Mouse (Mus musculus): ENCODE data around the gene Esyt2. TPM values are rescaled to one million over a fixed set of nuclear protein-coding genes. Genes with fewer than 3 reads are reported as not detected.

Esyt2 gene
- 15.8 and 17.2 TPM in 2 replicates for polyA plus RNA-seq (2012; rRNA removed)

GRCm38 (mm10) chr12:116280653-116281364 is at the start of gene Esyt2:
Gene Esyt2, plus strand, starts transcription at chr12:116281196.
- Histone ChIP-seq H3K4me3 (ENCODE audit: insufficient read depth, low read length) (peak within 1 kb of the TSS; percentile 90), H3K4me1 (ENCODE audit: control insufficient read depth, insufficient read depth, low read length) (no peaks in the 10 kb centered on the region), H3K27ac (ENCODE audit: insufficient read depth, low read length) (peak within 1 kb of the TSS; percentile 94)
- TF ChIP-seq POLR2A (IDR thresholded peaks at IDR 0.05; ENCODE audit: extremely low read depth, insufficient read depth, low read length) (peak; percentile 63), CTCF (IDR thresholded peaks at IDR 0.05; ENCODE audit: extremely low read depth, insufficient read depth, low read length) (no peak)

- peaks cover 3% of the 10 kb centered on the region; the same call in 1 of the 2 replicates for H3K4me1 ChIP-seq (ENCODE audit: control insufficient read depth, insufficient read depth, low read length)
- TF ChIP-seq POLR2A (IDR thresholded peaks at IDR 0.05; ENCODE audit: extremely low read depth, insufficient read depth, low read length) = no peak
- TF ChIP-seq CTCF (IDR thresholded peaks at IDR 0.05; ENCODE audit: extremely low read depth, insufficient read depth, low read length) = no peak
- H3K27ac ChIP-seq (ENCODE audit: insufficient read depth, low read length) = no peak overlapping the region
- no peak overlapping the region for H3K4me3 ChIP-seq (ENCODE audit: insufficient read depth, low read length)
These were observed 49.4 kb upstream of the Esyt2 start for GRCm38 (mm10) chr12:116231612-116232011.

- Histone ChIP-seq H3K4me1 (ENCODE audit: control insufficient read depth, insufficient read depth, low read length) (peaks cover 3% of the 10 kb centered on the region; the same call in 1 of the 2 replicates), H3K4me3 (ENCODE audit: insufficient read depth, low read length) (no peak overlapping the region), H3K27ac (ENCODE audit: insufficient read depth, low read length) (no peak overlapping the region)
- TF ChIP-seq CTCF (IDR thresholded peaks at IDR 0.05; ENCODE audit: extremely low read depth, insufficient read depth, low read length) (no peak), POLR2A (IDR thresholded peaks at IDR 0.05; ENCODE audit: extremely low read depth, insufficient read depth, low read length) (no peak)
These were observed 48.9 kb upstream of the Esyt2 start for GRCm38 (mm10) chr12:116232061-116232460.

- Histone ChIP-seq H3K27ac (ENCODE audit: insufficient read depth, low read length) (no peak overlapping the region), H3K4me1 (ENCODE audit: control insufficient read depth, insufficient read depth, low read length) (peaks cover 3% of the 10 kb centered on the region; the same call in 1 of the 2 replicates), H3K4me3 (ENCODE audit: insufficient read depth, low read length) (no peak overlapping the region)
- TF ChIP-seq POLR2A (IDR thresholded peaks at IDR 0.05; ENCODE audit: extremely low read depth, insufficient read depth, low read length) (no peak), CTCF (IDR thresholded peaks at IDR 0.05; ENCODE audit: extremely low read depth, insufficient read depth, low read length) (no peak)
These were observed 45.6 kb upstream of the Esyt2 start for GRCm38 (mm10) chr12:116235356-116235755.

- H3K27ac ChIP-seq (ENCODE audit: insufficient read depth, low read length) = no peak overlapping the region
- no peak overlapping the region for H3K4me3 ChIP-seq (ENCODE audit: insufficient read depth, low read length)
- TF ChIP-seq CTCF (IDR thresholded peaks at IDR 0.05; ENCODE audit: extremely low read depth, insufficient read depth, low read length) = no peak
- no peak for TF ChIP-seq POLR2A (IDR thresholded peaks at IDR 0.05; ENCODE audit: extremely low read depth, insufficient read depth, low read length)
- H3K4me1 ChIP-seq (ENCODE audit: control insufficient read depth, insufficient read depth, low read length) = peaks cover 3% of the 10 kb centered on the region; the same call in 1 of the 2 replicates
These were observed 44.3 kb upstream of the Esyt2 start for GRCm38 (mm10) chr12:116236658-116237057.

DNA sequence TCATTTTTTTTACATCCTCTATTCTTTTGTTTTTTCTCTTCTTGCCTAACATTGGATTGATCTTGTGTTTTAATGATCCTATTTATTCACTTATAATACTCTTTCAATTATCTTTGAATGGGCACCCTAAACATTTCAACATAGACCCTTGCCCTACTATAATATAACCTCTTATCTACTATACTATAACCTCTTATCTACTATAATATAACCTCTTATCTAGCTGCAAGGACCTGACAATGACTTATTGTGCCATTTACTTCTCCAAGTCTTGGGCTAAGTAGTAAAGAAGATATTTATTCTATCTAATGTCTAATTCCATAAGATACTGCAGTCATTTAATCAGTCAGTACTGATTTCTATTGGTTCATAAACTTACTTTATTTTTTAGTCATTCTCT is 42.6 kb upstream of the Esyt2 start:
- Histone ChIP-seq H3K27ac (ENCODE audit: insufficient read depth, low read length) (no peak overlapping the region), H3K4me1 (ENCODE audit: control insufficient read depth, insufficient read depth, low read length) (peaks cover 3% of the 10 kb centered on the region; the same call in 1 of the 2 replicates), H3K4me3 (ENCODE audit: insufficient read depth, low read length) (no peak overlapping the region)
- TF ChIP-seq POLR2A (IDR thresholded peaks at IDR 0.05; ENCODE audit: extremely low read depth, insufficient read depth, low read length) (no peak), CTCF (IDR thresholded peaks at IDR 0.05; ENCODE audit: extremely low read depth, insufficient read depth, low read length) (no peak)

GRCm38 (mm10) chr12:116238803-116239202 is 42.2 kb upstream of the Esyt2 start:
- Histone ChIP-seq H3K4me1 (ENCODE audit: control insufficient read depth, insufficient read depth, low read length) (peaks cover 2% of the 10 kb centered on the region; the same call in 1 of the 2 replicates), H3K4me3 (ENCODE audit: insufficient read depth, low read length) (no peak overlapping the region), H3K27ac (ENCODE audit: insufficient read depth, low read length) (no peak overlapping the region)
- TF ChIP-seq POLR2A (IDR thresholded peaks at IDR 0.05; ENCODE audit: extremely low read depth, insufficient read depth, low read length) (no peak), CTCF (IDR thresholded peaks at IDR 0.05; ENCODE audit: extremely low read depth, insufficient read depth, low read length) (no peak)

GRCm38 (mm10) chr12:116244601-116245000 is 36.4 kb upstream of the Esyt2 start:
- Histone ChIP-seq H3K4me3 (ENCODE audit: insufficient read depth, low read length) (no peak overlapping the region), H3K27ac (ENCODE audit: insufficient read depth, low read length) (no peak overlapping the region)

DNA sequence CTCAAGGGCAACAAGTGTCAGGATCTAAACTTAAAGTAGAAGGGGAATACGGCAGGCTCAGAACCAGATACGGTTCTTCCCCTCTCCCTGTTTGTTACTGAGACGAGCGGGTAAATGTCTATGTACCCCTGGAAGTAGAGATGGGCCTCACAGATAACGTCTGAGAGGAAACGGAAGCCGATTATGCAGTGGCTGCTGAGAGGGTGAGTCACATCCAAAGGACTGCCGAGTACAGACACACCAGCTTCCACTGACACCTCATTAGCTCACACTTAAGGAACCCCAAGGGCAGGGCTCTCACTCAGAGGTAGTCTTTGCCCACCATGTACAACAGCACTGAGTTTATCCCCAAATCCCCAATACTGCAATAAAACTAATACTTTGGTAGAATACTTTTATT is 26.3 kb upstream of the Esyt2 start:
- H3K4me3 ChIP-seq (ENCODE audit: insufficient read depth, low read length) = no peak overlapping the region
- TF ChIP-seq CTCF (IDR thresholded peaks at IDR 0.05; ENCODE audit: extremely low read depth, insufficient read depth, low read length) = no peak
- no peak for TF ChIP-seq POLR2A (IDR thresholded peaks at IDR 0.05; ENCODE audit: extremely low read depth, insufficient read depth, low read length)
- H3K4me1 ChIP-seq (ENCODE audit: control insufficient read depth, insufficient read depth, low read length) = no peaks in the 10 kb centered on the region
- H3K27ac ChIP-seq (ENCODE audit: insufficient read depth, low read length) = no peak overlapping the region

More at GRCm38 (mm10) chr12:116244601-116245000, 36.4 kb upstream of the Esyt2 start:
- no peaks in the 10 kb centered on the region for H3K4me1 ChIP-seq (ENCODE audit: control insufficient read depth, insufficient read depth, low read length)
- no peak for TF ChIP-seq CTCF (IDR thresholded peaks at IDR 0.05; ENCODE audit: extremely low read depth, insufficient read depth, low read length)
- TF ChIP-seq POLR2A (IDR thresholded peaks at IDR 0.05; ENCODE audit: extremely low read depth, insufficient read depth, low read length) = no peak

DNA sequence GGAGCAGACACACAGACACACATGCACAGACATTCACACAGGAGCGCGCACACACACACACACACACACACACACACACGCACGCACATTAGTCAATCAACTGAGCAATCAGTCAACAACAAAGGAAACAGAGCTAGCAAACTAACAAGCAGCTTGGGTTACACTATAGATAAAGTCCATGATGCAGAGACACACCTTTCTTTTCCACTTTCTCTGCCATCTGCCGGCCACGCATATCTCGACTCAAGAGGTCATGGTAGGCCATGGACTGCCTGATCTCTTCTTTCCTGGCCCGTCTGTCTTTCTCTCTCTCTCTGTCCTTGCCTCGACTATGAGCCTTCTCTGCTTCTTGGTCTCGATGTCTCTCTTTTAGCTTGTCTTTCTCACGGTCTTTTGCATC is 25.4 kb upstream of the Esyt2 start:
- Histone ChIP-seq H3K4me3 (ENCODE audit: insufficient read depth, low read length) (no peak overlapping the region), H3K4me1 (ENCODE audit: control insufficient read depth, insufficient read depth, low read length) (no peaks in the 10 kb centered on the region), H3K27ac (ENCODE audit: insufficient read depth, low read length) (no peak overlapping the region)
- TF ChIP-seq POLR2A (IDR thresholded peaks at IDR 0.05; ENCODE audit: extremely low read depth, insufficient read depth, low read length) (no peak), CTCF (IDR thresholded peaks at IDR 0.05; ENCODE audit: extremely low read depth, insufficient read depth, low read length) (no peak)

Data from cortical plate, adult 2 months (tissue).